Mouse (Mus musculus) olfactory bulb, adult 2 months (tissue): ENCODE results near the gene Rgs6.

Source experiments
- CTCF ChIP-seq: fragments of 200-500 bp; IDR thresholded peaks from 2 replicates; pipeline ENCODE4 v1.5.1; 2012; ENCODE audit warnings: low read depth, mild to moderate bottlenecking, low read length, moderate library complexity; ENCODE audit not compliant: insufficient read depth
- POLR2A ChIP-seq: fragments of 200-500 bp; IDR thresholded peaks from 2 replicates; pipeline ENCODE4 v1.6.1; 2012; ENCODE audit warnings: mild to moderate bottlenecking, low read depth, low read length, moderate library complexity; ENCODE audit not compliant: insufficient read depth

DNA sequence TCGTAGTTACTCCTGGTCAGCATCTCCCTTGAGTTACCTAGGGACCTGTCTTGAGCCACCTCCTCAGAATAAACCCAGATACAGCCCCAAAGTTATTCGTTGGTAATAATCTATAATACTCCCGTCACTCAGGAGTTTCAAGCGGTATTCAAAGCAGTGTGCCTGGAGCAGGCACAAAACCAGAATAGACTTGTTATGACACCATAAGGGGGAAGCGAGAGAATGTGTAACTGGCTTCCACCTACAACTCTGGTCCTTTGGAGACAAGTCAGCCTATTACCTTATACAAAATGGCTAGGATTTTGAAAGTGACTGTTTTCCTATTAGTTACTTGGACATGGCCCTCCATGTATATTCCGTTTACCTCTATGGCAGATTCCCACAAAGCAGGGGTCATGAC lies 213.6 kb downstream of the Rgs6 start:
- TF ChIP-seq POLR2A (no peak), CTCF (no peak)
